ENCODE assay signal across 10 mouse cellular contexts in genomic region chr17:79069019-79069418, GRCm38 (mm10). TPM values are rescaled to one million over a fixed set of nuclear protein-coding genes. Genes with fewer than 3 reads are reported as not detected.
DNase-seq lines count a peak whose midpoint lies in the region; ATAC-seq lines count a peak whose summit lies in the region.
"Had no signal": no experiment of that assay in that cellular context is flagged by ENCODE, and none has a peak within 500 bp of the region (broad histone marks: within the 10 kb centered on the region; RNA-seq: fewer than 3 reads in every experiment).

No protein-coding gene starts in this region.

- H3K4me3 ChIP-seq in kidney, embryonic 14.5 days (ENCODE audit: low read length) = no peak overlapping the region

- 44% methylated on average over 4 of the region's 4 CpGs for WGBS in kidney, embryonic 14.5 days

- no peak for DNase-seq in kidney, adult 11 months
- DNase-seq in embryo, embryonic 11 days = peak; percentile 53
- peak; percentile 20 to 27 for DNase-seq in heart, postnatal 14 days
- peak; percentile 15 for DNase-seq in lung, postnatal 25 days (ENCODE audit: low spot score)
- DNase-seq in cerebellum, postnatal 14 days = no peak
- no peak for DNase-seq in spleen, postnatal 10 days (ENCODE audit: low spot score in 2 of 2)
- DNase-seq: spleen, adult 18-20 months had no signal

- H3K4me2 ChIP-seq in kidney, embryonic 14.5 days (replicated peaks; ENCODE audit: low read depth, low read length) = no peak overlapping the region

- no peaks in the 10 kb centered on the region for H3K27me3 ChIP-seq in kidney, embryonic 14.5 days (ENCODE audit: control insufficient read depth, insufficient read depth, low read length)

- H3K27ac ChIP-seq in kidney, embryonic 14.5 days (ENCODE audit: low read depth, low read length) = no peak overlapping the region

- intact Hi-C loops in heart, postnatal 14 days (cut with DNase I) = no loop called here

- no peaks in the 10 kb centered on the region for H3K9me3 ChIP-seq in kidney, embryonic 14.5 days (ENCODE audit: control insufficient read depth, low read length)

- H3K9ac ChIP-seq in kidney, embryonic 14.5 days (ENCODE audit: low read depth, low read length) = no peak overlapping the region

- peak; percentile 71 for ATAC-seq in kidney, embryonic 14.5 days (ENCODE audit: low FRiP score, low TSS enrichment)
- ATAC-seq in inflammation-experienced regulatory T-cells, adult 6 months = no peak

- H3K4me1 ChIP-seq in kidney, embryonic 14.5 days (ENCODE audit: control insufficient read depth, insufficient read depth, low read length) = no peaks in the 10 kb centered on the region

- H3K36me3 ChIP-seq in kidney, embryonic 14.5 days (ENCODE audit: control insufficient read depth, insufficient read depth, low read length) = no peaks in the 10 kb centered on the region

RNA-seq across cellular contexts. Expression of gene Qpct, which starts 17.3 kb away (rescaled TPM):
- polyA plus RNA-seq in kidney, embryonic 14.5 days (2014; fragmentation: Nextera tagmentation; extraction: Ambion mirVana) = 2.1 and 3.1 TPM in 2 replicates
- total RNA-seq in heart, postnatal 14 days (2021) = 1 to 10 TPM; 8.9 to 9.3 TPM
- 1 to 10 TPM in 2 of 3 experiments, under 1 TPM in 1; 0.99 to 8.4 (median 3.1) TPM for polyA plus RNA-seq in inflammation-experienced regulatory T-cells, adult 6 months (2017; shearing (Covaris generic))
- total RNA-seq: MEL had no signal

RNA-seq across cellular contexts. Expression of gene Prkd3, which starts 48.4 kb away (rescaled TPM):
- polyA plus RNA-seq in kidney, embryonic 14.5 days (2014; fragmentation: Nextera tagmentation; extraction: Ambion mirVana) = 26.5 and 45.0 TPM in 2 replicates
- total RNA-seq in heart, postnatal 14 days (2021) = 10 to 100 TPM; 22.9 to 23.8 TPM
- polyA plus RNA-seq in inflammation-experienced regulatory T-cells, adult 6 months (2017; shearing (Covaris generic)) = 1 to 10 TPM; 2.8 to 7.7 (median 5.0) TPM

Comparison
In these comparisons a context has a peak if more than half of its experiments do, and no peak if none do; other contexts are left out.
1. DNase-seq: peak in embryo, embryonic 11 days (single experiment), heart, postnatal 14 days (2 of 2) and lung, postnatal 25 days (single experiment); none in kidney, adult 11 months (single experiment), cerebellum, postnatal 14 days (0 of 2) and spleen, postnatal 10 days (0 of 2).